ENCODE assay signal across 26 mouse cellular contexts in genomic region chr16:44289004-44289648, GRCm38 (mm10). TPM values are rescaled to one million over a fixed set of nuclear protein-coding genes. Genes with fewer than 3 reads are reported as not detected.
A peak's percentile ranks its signal among the peaks of the same experiment; 100 is the strongest.
DNase-seq lines count a peak whose midpoint lies in the region; ATAC-seq and TF ChIP-seq lines count a peak whose summit lies in the region.
"Had no signal": no experiment of that assay in that cellular context is flagged by ENCODE, and none has a peak within 500 bp of the region (broad histone marks: within the 10 kb centered on the region; RNA-seq: fewer than 3 reads in every experiment).

No protein-coding gene starts in this region.

- H3K4me1 ChIP-seq in midbrain, postnatal 0 days (ENCODE audit: insufficient read depth, low read length) = no peaks in the 10 kb centered on the region
- H3K4me1 ChIP-seq in midbrain, embryonic 15.5 days = no peaks in the 10 kb centered on the region
- H3K4me1 ChIP-seq: limb, embryonic 15.5 days; neural tube, embryonic 15.5 days had no signal

- H3K27me3 ChIP-seq in midbrain, postnatal 0 days (ENCODE audit: insufficient read depth, low read length) = no peaks in the 10 kb centered on the region
- no peaks in the 10 kb centered on the region for H3K27me3 ChIP-seq in midbrain, embryonic 15.5 days (replicated peaks)
- H3K27me3 ChIP-seq: limb, embryonic 15.5 days; neural tube, embryonic 15.5 days had no signal

- no peak overlapping the region for H3K9ac ChIP-seq in midbrain, postnatal 0 days (replicated peaks; ENCODE audit: low read length, poor library complexity, severe bottlenecking)
- H3K9ac ChIP-seq in midbrain, embryonic 15.5 days = no peak overlapping the region
- H3K9ac ChIP-seq: limb, embryonic 15.5 days; neural tube, embryonic 15.5 days had no signal

- ATAC-seq in midbrain, postnatal 0 days (ENCODE audit: low FRiP score) = no peak
- no peak for ATAC-seq in midbrain, embryonic 15.5 days (replicated peaks)
- ATAC-seq in activated CD4-positive, CD25-positive, alpha-beta regulatory T cell, adult 4 months = no peak
- ATAC-seq: forebrain, embryonic 14.5 days had no signal

- DNase-seq in embryo, embryonic 10.5 days (ENCODE audit: low spot score) = peak; percentile 8
- DNase-seq in embryo, embryonic 9.5 days (ENCODE audit: extremely low spot score) = no peak
- no peak for DNase-seq in layer of hippocampus, adult 2 months (ENCODE audit: low spot score in 2 of 2)
- no peak for DNase-seq in layer of hippocampus, postnatal 10 days (ENCODE audit: low spot score in 2 of 2)
- peak; percentile 35 for DNase-seq in midbrain, postnatal 0 days (ENCODE audit: low spot score)
- no peak for DNase-seq in layer of hippocampus, postnatal 14 days (ENCODE audit: low spot score in 2 of 2)
- DNase-seq: cerebellum, adult 11-12 months; cerebellum, postnatal 10 days; embryo, embryonic 11 days; gastrocnemius, postnatal 14 days; heart, adult 11 months; heart, postnatal 14 days; kidney, adult 8-10 months; kidney, postnatal 25 days; lung, adult 18-20 months; lung, postnatal 36 days; right cerebral cortex, adult 18-20 months; right cerebral cortex, postnatal 4 days; thymus, adult 2 months had no signal

- WGBS in midbrain, postnatal 0 days = 70% methylated on average over 4 of the region's 4 CpGs
- WGBS in midbrain, embryonic 15.5 days = 74% methylated on average over 4 of the region's 4 CpGs

- H3K9me3 ChIP-seq in midbrain, postnatal 0 days (ENCODE audit: low read length) = no peaks in the 10 kb centered on the region
- no peaks in the 10 kb centered on the region for H3K9me3 ChIP-seq in midbrain, embryonic 15.5 days
- H3K9me3 ChIP-seq: limb, embryonic 15.5 days; neural tube, embryonic 15.5 days had no signal

- H3K4me3 ChIP-seq in layer of hippocampus, adult 2 months = no peak overlapping the region
- H3K4me3 ChIP-seq in midbrain, postnatal 0 days (ENCODE audit: low read depth, low read length) = no peak overlapping the region
- no peak overlapping the region for H3K4me3 ChIP-seq in midbrain, embryonic 15.5 days
- H3K4me3 ChIP-seq: left cerebral cortex, adult 2 months; limb, embryonic 15.5 days; neural tube, embryonic 15.5 days had no signal

- no peaks in the 10 kb centered on the region for H3K36me3 ChIP-seq in midbrain, postnatal 0 days (ENCODE audit: insufficient read depth, low read length)
- no peaks in the 10 kb centered on the region for H3K36me3 ChIP-seq in midbrain, embryonic 15.5 days (replicated peaks)
- H3K36me3 ChIP-seq: limb, embryonic 15.5 days; neural tube, embryonic 15.5 days had no signal

- no peak overlapping the region for H3K27ac ChIP-seq in layer of hippocampus, adult 2 months
- no peak overlapping the region for H3K27ac ChIP-seq in midbrain, postnatal 0 days (ENCODE audit: low read depth, low read length)
- H3K27ac ChIP-seq in midbrain, embryonic 15.5 days = no peak overlapping the region
- H3K27ac ChIP-seq: left cerebral cortex, adult 2 months; limb, embryonic 15.5 days; neural tube, embryonic 15.5 days had no signal

- no peak overlapping the region for H3K4me2 ChIP-seq in midbrain, postnatal 0 days (ENCODE audit: low read depth, low read length, poor library complexity, severe bottlenecking)
- no peak overlapping the region for H3K4me2 ChIP-seq in midbrain, embryonic 15.5 days
- H3K4me2 ChIP-seq: heart, embryonic 11.5 days; limb, embryonic 15.5 days; neural tube, embryonic 15.5 days had no signal

- peak; percentile 28 for TF ChIP-seq CTCF in layer of hippocampus, adult 2 months (conservative IDR thresholded peaks at IDR 0.05)
- TF ChIP-seq CTCF in midbrain, postnatal 0 days (IDR thresholded peaks at IDR 0.05) = peak; percentile 67

RNA-seq across cellular contexts. Expression of gene Sidt1, which starts 43.9 kb away (rescaled TPM):
- 10 to 100 TPM; 43.5 to 45.0 TPM for total RNA-seq in layer of hippocampus, adult 2 months (2021)
- 10 to 100 TPM; 28.7 to 32.3 TPM for total RNA-seq in layer of hippocampus, postnatal 10 days (2021)
- total RNA-seq in midbrain, postnatal 0 days (2014; rRNA removed) = 30.4 and 35.8 TPM in 2 replicates
- 18.6 and 19.7 TPM in 2 replicates for polyA plus RNA-seq in midbrain, postnatal 0 days (2015; fragmentation: Nextera tagmentation; extraction: Ambion mirVana)
- polyA plus RNA-seq in midbrain, embryonic 15.5 days (2015; fragmentation: Nextera tagmentation; extraction: Ambion mirVana) = 12.3 and 14.3 TPM in 2 replicates
- 10 to 100 TPM; 21.3 to 30.8 TPM for polyA plus RNA-seq in activated CD4-positive, CD25-positive, alpha-beta regulatory T cell, adult 4 months (2017; shearing (Covaris generic))
- total RNA-seq in layer of hippocampus, postnatal 14 days (2021) = 10 to 100 TPM; 37.3 to 44.4 TPM
- polyA plus RNA-seq: heart, embryonic 11.5 days had no signal

RNA-seq across cellular contexts. Expression of gene Spice1, which starts 57.8 kb away (rescaled TPM):
- 10 to 100 TPM; 20.6 to 23.3 TPM for total RNA-seq in layer of hippocampus, adult 2 months (2021)
- total RNA-seq in layer of hippocampus, postnatal 10 days (2021) = 10 to 100 TPM; 11.4 to 13.7 TPM
- 14.0 and 16.4 TPM in 2 replicates for total RNA-seq in midbrain, postnatal 0 days (2014; rRNA removed)
- 9.1 and 10.9 TPM in 2 replicates for polyA plus RNA-seq in midbrain, postnatal 0 days (2015; fragmentation: Nextera tagmentation; extraction: Ambion mirVana)
- 13.3 and 14.8 TPM in 2 replicates for polyA plus RNA-seq in midbrain, embryonic 15.5 days (2015; fragmentation: Nextera tagmentation; extraction: Ambion mirVana)
- polyA plus RNA-seq in activated CD4-positive, CD25-positive, alpha-beta regulatory T cell, adult 4 months (2017; shearing (Covaris generic)) = 10 to 100 TPM; 17.8 to 22.0 TPM
- 10 to 100 TPM; 15.1 to 16.7 TPM for total RNA-seq in layer of hippocampus, postnatal 14 days (2021)

Comparison
In these comparisons a context has a peak if more than half of its experiments do, and no peak if none do; other contexts are left out.
1. DNase-seq: peak in embryo, embryonic 10.5 days (single experiment) and midbrain, postnatal 0 days (single experiment); none in embryo, embryonic 9.5 days (single experiment), layer of hippocampus, adult 2 months (0 of 2), layer of hippocampus, postnatal 10 days (0 of 2) and layer of hippocampus, postnatal 14 days (0 of 2).